Mouse (Mus musculus) ES-Bruce4 (cell line): Measurements from ENCODE around the gene Tecpr1.

Source experiments
- CTCF ChIP-seq: IDR thresholded peaks from one replicate; pipeline ENCODE4 v1.8.1; 2011; ENCODE audit warnings: low read depth, low read length
- EP300 ChIP-seq: IDR thresholded peaks from 2 replicates; pipeline ENCODE4 v1.6.1; 2011; ENCODE audit warnings: low read depth, low read length; ENCODE audit not compliant: insufficient read depth
- POLR2A ChIP-seq: IDR thresholded peaks from one replicate; pipeline ENCODE4 v1.8.1; 2011; ENCODE audit warnings: low read length; ENCODE audit not compliant: insufficient read depth

- no peak for TF ChIP-seq CTCF
- TF ChIP-seq POLR2A: no peak
- no peak for TF ChIP-seq EP300
Observed at GRCm38 (mm10) chr5:144183647-144184335, 39.6 kb downstream of the Tecpr1 start.
